Mouse (Mus musculus) bone marrow, adult 2 months (tissue): ENCODE results near the gene Mtg2.

Experiments
- CTCF ChIP-seq: fragments of 200-500 bp; IDR thresholded peaks from 2 replicates; pipeline ENCODE4 v1.5.1; 2011; ENCODE audit warnings: low read length, control low read depth; ENCODE audit not compliant: control insufficient read depth, insufficient read depth
- POLR2A ChIP-seq: fragments of 200-500 bp; IDR thresholded peaks from 2 replicates; pipeline ENCODE4 v1.6.1; 2011; ENCODE audit warnings: low read depth, mild to moderate bottlenecking, control low read depth, low read length, borderline replicate concordance; ENCODE audit not compliant: control insufficient read depth

GRCm38 (mm10) chr2:180103151-180103977 lies 33.0 kb downstream of the Mtg2 start:
- TF ChIP-seq CTCF: no peak
- no peak for TF ChIP-seq POLR2A
